Mouse (Mus musculus) kidney, postnatal 0 days (tissue): ENCODE measurements around the gene Sh2b3. TPM values are rescaled to one million over a fixed set of nuclear protein-coding genes. Genes with fewer than 3 reads are reported as not detected.

ENCODE experiments used
- ATAC-seq: fragments of 200-750 bp; cut with Nextera tagmentation; replicated peaks from 2 replicates; pipeline ENCODE4 v1.8.0; 2017; ENCODE audit warnings: low read depth, moderate number of reproducible peaks, moderate TSS enrichment, moderate library complexity; ENCODE audit not compliant: low FRiP score
- DNase-seq: peaks from one replicate; pipeline ENCODE4 v3.0.0-alpha.2; 2016; ENCODE audit warnings: low spot score
- H3K27ac ChIP-seq: fragments of 300-500 bp; sonication (generic); 2 replicates; pipeline ENCODE4 v1.5.1; 2014; ENCODE audit warnings: mild to moderate bottlenecking
- H3K27me3 ChIP-seq: fragments of 300-500 bp; sonication (generic); 2 replicates; pipeline ENCODE4 v1.6.1; 2014; ENCODE audit warnings: low read length, mixed read lengths; ENCODE audit not compliant: insufficient read depth
- H3K36me3 ChIP-seq: fragments of 300-500 bp; sonication (generic); 2 replicates; pipeline ENCODE4 v1.6.1; 2014; ENCODE audit warnings: low read length, mixed read lengths; ENCODE audit not compliant: insufficient read depth
- H3K4me1 ChIP-seq: fragments of 300-500 bp; sonication (generic); replicated peaks from 2 replicates; pipeline ENCODE4 v1.6.1; 2014; ENCODE audit warnings: antibody characterized with exemption, low read length, mixed read lengths; ENCODE audit not compliant: insufficient read depth
- H3K4me2 ChIP-seq: fragments of 300-500 bp; sonication (generic); 2 replicates; pipeline ENCODE4 v1.6.1; 2014; ENCODE audit warnings: mild to moderate bottlenecking, low read length, moderate library complexity, mixed read lengths
- H3K4me3 ChIP-seq: fragments of 300-500 bp; sonication (generic); replicated peaks from 2 replicates; pipeline ENCODE4 v1.5.1; 2014; ENCODE audit warnings: low read depth, low read length
- H3K9ac ChIP-seq: fragments of 300-500 bp; sonication (generic); 2 replicates; pipeline ENCODE4 v1.6.1; 2014; ENCODE audit warnings: low read depth, low read length
- H3K9me3 ChIP-seq: fragments of 300-500 bp; sonication (generic); replicated peaks from 2 replicates; pipeline ENCODE4 v1.6.1; 2016; ENCODE audit warnings: low read length, inconsistent platforms, mixed read lengths
- CTCF ChIP-seq: IDR thresholded peaks from 2 replicates; pipeline ENCODE4 v1.5.1; 2016; ENCODE audit warnings: antibody characterized with exemption, low read depth, mild to moderate bottlenecking, moderate library complexity
- WGBS: fragments of 180-500 bp; shearing (Covaris S2); extraction: QIAGEN DNeasy Blood & Tissue Kit; methylation state at CpG from one replicate; pipeline ENCODE4 v1.1.7; 2014; 5-methylcytosine and 5-hydroxymethylcytosine counted together
- polyA plus RNA-seq: library from polyadenylated mRNA; unstranded; fragments of >200 nt; fragmentation: Nextera tagmentation; extraction: Ambion mirVana; gene quantifications from 2 replicates; pipeline ENCODE4 v1.2.1, GENCODE M21; 2015

Gene Sh2b3
- polyA plus RNA-seq, 1 experiment from 2014 or later = 21.0 TPM

DNA sequence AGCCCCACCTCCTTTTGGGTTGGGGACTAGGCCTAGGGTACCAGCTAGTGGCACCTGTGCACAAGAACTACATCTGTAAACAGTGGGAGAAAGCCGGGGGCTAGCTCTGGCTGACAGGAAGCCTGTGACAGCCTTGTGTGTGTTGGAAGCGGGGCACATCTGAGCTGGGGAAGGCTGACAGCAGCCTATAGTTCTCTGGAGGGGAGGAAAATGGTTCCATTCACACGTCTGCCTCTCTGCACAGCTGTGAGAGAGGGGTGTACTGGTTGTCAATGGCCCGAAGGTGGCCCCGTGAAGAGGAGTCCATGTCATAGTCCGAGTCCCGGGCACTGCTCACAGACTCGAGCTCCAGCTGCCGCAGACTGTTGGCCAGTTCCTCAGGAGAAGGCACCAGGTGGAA is 19.9 kb downstream of the Sh2b3 start:
- WGBS = 86% methylated on average over 9 of the region's 9 CpGs
- no peak for TF ChIP-seq CTCF
- H3K4me1 ChIP-seq = no peaks in the 10 kb centered on the region
- H3K27me3 ChIP-seq = no peaks in the 10 kb centered on the region
- DNase-seq = no peak
- ATAC-seq = no peak
- H3K4me2 ChIP-seq = no peak overlapping the region
- peaks cover 60% of the 10 kb centered on the region for H3K36me3 ChIP-seq
- H3K27ac ChIP-seq = no peak overlapping the region
- H3K9me3 ChIP-seq = no peaks in the 10 kb centered on the region
- no peak overlapping the region for H3K4me3 ChIP-seq
- no peak overlapping the region for H3K9ac ChIP-seq

DNA sequence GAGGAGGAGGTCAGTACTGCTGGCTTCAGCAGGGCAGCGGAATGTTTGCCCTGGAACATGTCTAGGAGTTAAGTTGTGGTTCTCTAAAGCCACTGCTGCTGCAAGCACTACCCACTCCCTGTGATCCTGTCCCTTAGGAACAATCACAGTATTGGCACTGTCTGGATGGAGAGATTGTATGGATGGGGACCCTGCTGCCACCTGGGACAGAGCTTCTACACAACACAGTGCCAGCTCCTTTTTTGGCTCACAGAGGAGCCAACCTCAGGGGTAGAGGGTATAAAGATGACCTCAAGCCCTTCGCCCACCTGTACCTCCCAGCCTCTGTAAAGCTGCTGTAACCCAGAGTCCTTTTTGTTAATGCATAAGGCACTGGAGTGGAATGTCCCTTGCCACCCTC is 20.8 kb downstream of the Sh2b3 start:
- DNase-seq (no peak), ATAC-seq (no peak)
- Histone ChIP-seq H3K27me3 (no peaks in the 10 kb centered on the region), H3K9me3 (no peaks in the 10 kb centered on the region), H3K4me2 (no peak overlapping the region), H3K4me1 (no peaks in the 10 kb centered on the region), H3K4me3 (no peak overlapping the region), H3K27ac (no peak overlapping the region), H3K36me3 (peaks cover 70% of the 10 kb centered on the region), H3K9ac (no peak overlapping the region)
- no peak for TF ChIP-seq CTCF
- 93% methylated on average over 2 of the region's 2 CpGs for WGBS

DNA sequence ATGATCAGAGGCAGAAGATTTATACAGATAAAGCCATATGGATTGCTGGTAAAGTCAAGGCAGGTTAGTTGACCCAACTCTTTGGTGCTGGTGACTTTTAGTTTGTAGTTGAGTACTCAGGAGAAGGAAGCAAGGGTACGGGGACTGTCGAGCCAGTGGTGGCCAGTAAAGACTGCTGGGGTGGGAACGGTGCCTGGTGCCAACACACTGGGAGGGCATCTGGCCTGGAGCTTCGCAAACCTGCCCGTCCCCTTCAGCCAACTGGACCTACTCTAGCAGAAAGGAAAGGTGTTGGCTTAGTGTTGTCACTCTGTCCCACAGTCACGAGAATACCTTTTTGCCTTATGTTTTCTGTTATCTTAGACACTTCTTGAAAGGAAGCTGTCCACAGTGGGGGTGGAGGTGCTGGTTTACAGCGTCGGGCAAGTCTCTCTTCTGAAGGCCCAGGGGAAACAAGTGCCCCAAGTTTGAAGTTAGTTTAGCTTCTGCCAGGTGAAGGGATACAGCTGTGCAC is 21.5 kb downstream of the Sh2b3 start:
- Histone ChIP-seq H3K4me3 (no peak overlapping the region), H3K9ac (no peak overlapping the region), H3K27ac (no peak overlapping the region), H3K27me3 (no peaks in the 10 kb centered on the region), H3K9me3 (no peaks in the 10 kb centered on the region), H3K4me1 (no peaks in the 10 kb centered on the region), H3K4me2 (no peak overlapping the region), H3K36me3 (peaks cover 77% of the 10 kb centered on the region)
- WGBS = 73% methylated on average over 8 of the region's 8 CpGs
- no peak for ATAC-seq
- TF ChIP-seq CTCF = no peak
- no peak for DNase-seq

DNA sequence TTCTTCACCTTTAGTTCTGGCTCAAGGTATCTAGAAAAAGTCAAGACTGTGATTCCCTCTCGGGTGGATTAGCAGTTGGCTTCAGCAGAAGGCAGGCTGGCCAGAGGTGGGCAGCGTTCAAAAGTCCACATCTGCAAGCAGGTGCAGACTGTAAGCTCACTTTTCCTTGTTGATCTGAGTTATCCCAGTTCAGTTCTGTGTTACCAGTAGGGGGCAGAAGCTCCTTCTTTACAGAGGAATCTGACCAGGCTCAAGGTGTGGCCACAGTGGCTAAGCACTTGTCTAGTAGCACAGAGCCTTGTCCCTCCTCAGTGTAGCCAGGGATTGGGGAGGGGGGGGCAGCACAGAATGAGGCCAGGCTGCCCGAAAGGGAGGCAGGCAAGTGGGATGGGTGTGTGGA is 22.4 kb downstream of the Sh2b3 start:
- 0 out of 2 replicates have a peak, but pooled peaks have one; percentile 31 for ATAC-seq
- Histone ChIP-seq H3K36me3 (peaks cover 80% of the 10 kb centered on the region), H3K4me2 (no peak overlapping the region), H3K27ac (no peak overlapping the region), H3K4me3 (no peak overlapping the region), H3K9me3 (no peaks in the 10 kb centered on the region), H3K27me3 (no peaks in the 10 kb centered on the region), H3K9ac (no peak overlapping the region), H3K4me1 (no peaks in the 10 kb centered on the region)
- peak; percentile 83 for TF ChIP-seq CTCF
- DNase-seq = peak; percentile 87
- 46% methylated on average over 3 of the region's 3 CpGs for WGBS

DNA sequence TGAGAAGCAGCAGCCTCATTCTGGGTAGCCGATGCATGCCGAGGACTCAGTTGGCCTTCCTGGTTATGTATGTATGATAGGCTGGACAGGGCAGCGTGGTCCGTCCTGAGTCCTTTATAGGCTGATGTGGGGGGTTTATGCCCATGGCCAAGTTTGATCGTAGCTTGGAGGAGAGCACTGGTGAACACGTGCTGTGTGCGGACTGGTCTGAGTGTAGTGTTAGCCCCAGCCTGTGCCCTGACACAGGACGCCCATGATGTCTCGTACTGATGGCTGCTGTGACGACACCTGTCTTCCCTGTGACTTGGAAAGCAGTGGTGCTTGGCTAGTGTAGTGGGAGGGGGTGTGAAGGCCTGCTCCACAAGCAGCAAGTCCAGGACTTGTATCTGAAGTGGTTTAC is 23.7 kb downstream of the Sh2b3 start:
- 0 out of 2 replicates have a peak, but pooled peaks have one; percentile 3 for ATAC-seq
- no peak for TF ChIP-seq CTCF
- peaks cover 73% of the 10 kb centered on the region for H3K36me3 ChIP-seq

DNA sequence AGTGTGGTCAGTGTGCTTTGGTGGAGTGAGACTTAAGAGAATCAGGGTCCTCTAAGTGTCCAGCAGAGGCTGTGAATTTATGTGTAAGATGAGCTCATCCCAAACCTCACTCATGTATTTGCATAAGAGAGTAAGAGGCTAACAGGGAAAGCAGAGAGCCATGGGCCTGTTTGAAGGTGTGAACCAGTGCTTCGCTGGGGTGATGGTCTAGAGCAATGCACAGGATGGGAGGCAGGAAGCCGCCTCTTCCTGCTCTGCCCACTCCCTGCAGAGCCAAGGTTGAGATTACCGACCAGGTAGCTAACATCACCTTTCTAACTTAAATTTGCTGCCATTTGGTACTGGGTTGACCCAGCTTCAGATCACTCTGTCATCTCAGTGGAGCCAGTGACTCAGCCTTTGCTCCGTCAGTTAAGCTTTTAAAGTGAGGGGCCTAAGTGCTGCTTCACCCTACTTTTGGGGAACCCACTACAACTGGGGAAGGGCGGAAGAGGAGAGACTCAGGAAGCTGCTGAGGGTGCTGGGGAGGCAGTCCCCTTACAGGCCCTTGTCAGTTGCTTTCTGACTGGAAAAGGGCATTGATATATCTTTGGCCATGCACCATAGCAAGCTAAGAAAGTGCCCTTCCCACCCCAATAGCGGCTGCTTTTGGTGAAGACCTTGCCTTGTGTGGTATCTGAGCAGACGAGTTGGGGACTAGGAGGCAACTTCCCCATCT is 24.8 kb downstream of the Sh2b3 start:
- no peak overlapping the region for H3K27ac ChIP-seq
- no peak for TF ChIP-seq CTCF
- no peaks in the 10 kb centered on the region for H3K9me3 ChIP-seq
- no peak overlapping the region for H3K4me3 ChIP-seq
- ATAC-seq (no peak), DNase-seq (no peak)
- H3K9ac ChIP-seq = no peak overlapping the region
- 82% methylated on average over 7 of the region's 7 CpGs for WGBS
- H3K27me3 ChIP-seq = no peaks in the 10 kb centered on the region
- H3K4me2 ChIP-seq = no peak overlapping the region
- H3K36me3 ChIP-seq = peaks cover 63% of the 10 kb centered on the region
- H3K4me1 ChIP-seq = no peaks in the 10 kb centered on the region; the same call in 1 of the 2 replicates

More for the DNA sequence above, 23.7 kb downstream of the Sh2b3 start:
- no peaks in the 10 kb centered on the region for H3K9me3 ChIP-seq
- H3K9ac ChIP-seq = no peak overlapping the region
- DNase-seq = no peak
- H3K27me3 ChIP-seq = no peaks in the 10 kb centered on the region
- H3K27ac ChIP-seq = no peak overlapping the region
- H3K4me2 ChIP-seq = no peak overlapping the region
- H3K4me3 ChIP-seq = no peak overlapping the region
- 85% methylated on average over 10 of the region's 10 CpGs for WGBS
- no peaks in the 10 kb centered on the region; the same call in 1 of the 2 replicates for H3K4me1 ChIP-seq
